Mouse (Mus musculus) liver, postnatal 0 days (tissue): Measurements from ENCODE around the gene 4933409G03Rik. TPM values are rescaled to one million over a fixed set of nuclear protein-coding genes. Genes with fewer than 3 reads are reported as not detected.
"Not testable (repeated sequence)": the region's sequence is repeated elsewhere in the genome, so short reads cannot be mapped to it uniquely, and the experiment has no call there.

Experiments used
- ATAC-seq: fragments of 200-750 bp; cut with Nextera tagmentation; 2 replicates; pipeline ENCODE4 v1.8.0; 2017; ENCODE audit warnings: mild to moderate bottlenecking, moderate library complexity
- DNase-seq: peaks from one replicate; pipeline ENCODE4 v3.0.0-alpha.2; 2016
- H3K27ac ChIP-seq: fragments of 300-500 bp; sonication (generic); 2 replicates; pipeline ENCODE4 v1.5.1; 2014; ENCODE audit warnings: antibody characterized with exemption, moderate library complexity, mild to moderate bottlenecking, low read depth
- H3K27me3 ChIP-seq: fragments of 300-500 bp; sonication (generic); 2 replicates; pipeline ENCODE4 v1.6.1; 2014; ENCODE audit warnings: low read length, control low read depth, mixed read lengths; ENCODE audit not compliant: insufficient read depth
- H3K36me3 ChIP-seq: fragments of 300-500 bp; sonication (generic); replicated peaks from 2 replicates; pipeline ENCODE4 v1.6.1; 2014; ENCODE audit warnings: mild to moderate bottlenecking, control low read depth, low read length, moderate library complexity, mixed read lengths; ENCODE audit not compliant: insufficient read depth
- H3K4me1 ChIP-seq: fragments of 300-500 bp; sonication (generic); 2 replicates; pipeline ENCODE4 v1.6.1; 2014; ENCODE audit warnings: antibody characterized with exemption, mild to moderate bottlenecking, control low read depth; ENCODE audit not compliant: insufficient read depth
- H3K4me2 ChIP-seq: fragments of 300-500 bp; sonication (generic); 2 replicates; pipeline ENCODE4 v1.6.1; 2014; ENCODE audit warnings: low read depth, mild to moderate bottlenecking, low read length, moderate library complexity, mixed read lengths
- H3K4me3 ChIP-seq: fragments of 300-500 bp; sonication (generic); 2 replicates; pipeline ENCODE4 v1.5.1; 2014; ENCODE audit warnings: low read depth, low read length
- H3K9ac ChIP-seq: fragments of 300-500 bp; sonication (generic); replicated peaks from 2 replicates; pipeline ENCODE4 v1.6.1; 2014; ENCODE audit warnings: mild to moderate bottlenecking, moderate library complexity
- H3K9me3 ChIP-seq: fragments of 300-500 bp; sonication (generic); 2 replicates; pipeline ENCODE4 v1.6.1; 2016; ENCODE audit warnings: mild to moderate bottlenecking, control low read depth, low read length, mixed read lengths
- CTCF ChIP-seq: sonication (generic); IDR thresholded peaks from 2 replicates; pipeline ENCODE4 v1.5.1; 2016; ENCODE audit warnings: antibody characterized with exemption, low read depth
- EP300 ChIP-seq: IDR thresholded peaks from 2 replicates; pipeline ENCODE4 v1.6.1; 2016; ENCODE audit warnings: antibody characterized with exemption, low read depth, mild to moderate bottlenecking
- WGBS: fragments of 180-500 bp; shearing (Covaris S2); extraction: QIAGEN DNeasy Blood & Tissue Kit; methylation state at CpG from one replicate; pipeline ENCODE4 v1.1.7; 2014; ENCODE audit not compliant: insufficient replicate concordance; 5-methylcytosine and 5-hydroxymethylcytosine counted together
- polyA plus RNA-seq: library from polyadenylated mRNA; unstranded; fragments of >200 nt; fragmentation: Nextera tagmentation; extraction: Ambion mirVana; gene quantifications from 2 replicates; pipeline ENCODE4 v1.2.1, GENCODE M21; 2015

4933409G03Rik gene
- not detected in 2 replicates for polyA plus RNA-seq

DNA sequence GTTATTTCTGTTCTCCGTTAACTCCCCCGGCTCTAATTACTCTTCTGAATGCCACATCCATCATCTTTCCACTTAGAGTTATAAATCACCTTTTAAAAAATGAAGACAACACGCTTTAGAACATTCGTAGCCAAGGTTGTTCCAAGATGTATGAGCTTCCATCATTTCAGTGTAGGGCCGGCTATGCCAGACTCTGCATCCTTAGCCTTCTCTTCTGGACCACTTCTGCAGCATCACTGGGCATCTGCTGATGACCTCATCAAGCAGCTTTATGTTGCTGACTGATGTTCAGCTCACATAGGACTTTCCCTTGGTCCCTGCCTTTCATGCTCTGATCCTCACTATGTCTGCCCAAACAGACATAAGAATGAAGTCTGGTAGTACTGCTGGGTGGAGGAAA is at the start of gene 4933409G03Rik:
4933409G03Rik (plus strand) TSS at position 301 of the 400 bp plus-strand sequence.
- 72% methylated on average over 5 of the region's 5 CpGs for WGBS
- no peak within 1 kb of the TSS for H3K27ac ChIP-seq
- no peaks in the 10 kb centered on the region for H3K27me3 ChIP-seq
- no peaks in the 10 kb centered on the region for H3K36me3 ChIP-seq
- ATAC-seq (no peak), DNase-seq (no peak)
- H3K4me1 ChIP-seq = no peaks in the 10 kb centered on the region
- no peak within 1 kb of the TSS for H3K4me3 ChIP-seq
- H3K4me2 ChIP-seq = no peak within 1 kb of the TSS
- TF ChIP-seq CTCF (no peak), EP300 (no peak)
- H3K9ac ChIP-seq = no peak within 1 kb of the TSS
- no peaks in the 10 kb centered on the region for H3K9me3 ChIP-seq

DNA sequence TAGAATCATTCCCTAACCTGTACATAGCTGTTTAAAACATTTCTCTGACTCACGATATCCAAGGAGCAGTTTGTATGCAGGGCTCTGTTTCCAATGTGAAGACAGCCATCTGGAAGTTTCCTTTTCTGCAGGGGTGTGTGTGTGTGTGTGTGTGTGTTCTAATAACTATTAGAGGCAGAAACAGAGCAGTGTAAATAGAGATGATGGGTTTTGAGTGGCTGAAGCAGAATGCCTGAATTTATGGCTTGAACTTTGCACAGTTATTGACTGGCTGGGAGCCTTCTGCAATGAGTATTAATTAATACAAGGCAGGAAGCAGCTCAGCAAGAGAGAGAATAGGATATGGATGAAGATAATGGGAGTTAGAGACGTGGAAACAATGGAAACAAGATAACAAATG is 38.0 kb upstream of the 4933409G03Rik start:
- ATAC-seq = no peak
- no peak for TF ChIP-seq EP300
- Histone ChIP-seq H3K4me3 (no peak overlapping the region), H3K9me3 (no peaks in the 10 kb centered on the region), H3K27me3 (no peaks in the 10 kb centered on the region), H3K36me3 (no peaks in the 10 kb centered on the region), H3K4me2 (no peak overlapping the region), H3K27ac (no peak overlapping the region), H3K9ac (no peak overlapping the region), H3K4me1 (no peaks in the 10 kb centered on the region)
- WGBS = 47% methylated on average over 2 of the region's 2 CpGs
- no peak for DNase-seq

DNA sequence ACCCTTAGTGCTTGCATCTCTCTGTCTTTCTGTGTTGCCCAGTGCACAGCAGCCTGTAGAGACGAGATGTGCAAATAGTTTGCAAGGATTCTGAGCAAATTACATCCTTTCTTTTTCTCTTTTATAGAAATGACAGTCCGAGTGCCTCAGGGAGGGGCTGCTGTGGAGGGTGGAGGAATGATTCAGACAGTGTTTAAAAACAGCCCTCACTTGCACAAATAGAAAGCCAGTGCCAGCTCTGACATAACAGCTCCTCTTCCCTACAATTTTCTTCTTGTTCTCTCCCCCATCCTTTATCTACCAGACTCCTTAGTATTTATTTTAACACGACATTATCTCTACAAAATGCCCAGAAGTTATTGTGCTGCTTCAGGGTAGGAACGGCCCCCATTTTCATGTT is 21.4 kb upstream of the 4933409G03Rik start:
- ATAC-seq = no peak

DNA sequence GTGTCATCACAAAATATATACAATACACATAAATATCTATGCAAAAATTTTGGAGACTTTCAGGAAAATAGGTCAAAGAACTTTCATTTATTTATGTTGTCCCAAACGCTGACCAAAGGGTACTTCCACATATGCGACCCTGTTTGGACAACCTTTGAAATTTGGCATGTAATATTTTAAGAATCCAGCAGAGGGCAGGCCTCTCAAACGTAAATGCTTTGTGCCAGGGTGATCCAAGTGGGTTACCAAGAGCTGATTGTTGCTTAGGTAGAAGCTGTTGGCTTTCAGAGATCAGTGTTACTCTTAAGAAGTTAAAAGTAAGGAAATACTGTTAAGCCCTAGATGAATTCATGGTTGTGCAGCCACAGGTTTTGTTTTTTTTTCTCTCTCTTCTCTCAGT is 18.9 kb upstream of the 4933409G03Rik start:
- H3K9ac ChIP-seq = no peak overlapping the region
- H3K4me3 ChIP-seq = no peak overlapping the region
- H3K36me3 ChIP-seq = no peaks in the 10 kb centered on the region
- H3K4me2 ChIP-seq = no peak overlapping the region
- DNase-seq = no peak
- WGBS = 8% methylated on average over 3 of the region's 3 CpGs
- no peak overlapping the region for H3K27ac ChIP-seq
- H3K27me3 ChIP-seq = no peaks in the 10 kb centered on the region
- no peak for ATAC-seq
- H3K4me1 ChIP-seq = no peaks in the 10 kb centered on the region
- peak; percentile 68 for TF ChIP-seq CTCF
- no peak for TF ChIP-seq EP300
- no peaks in the 10 kb centered on the region for H3K9me3 ChIP-seq

More for the DNA sequence above, 21.4 kb upstream of the 4933409G03Rik start:
- Histone ChIP-seq H3K27ac (no peak overlapping the region), H3K9me3 (no peaks in the 10 kb centered on the region), H3K4me1 (no peaks in the 10 kb centered on the region), H3K27me3 (no peaks in the 10 kb centered on the region), H3K4me2 (no peak overlapping the region), H3K36me3 (no peaks in the 10 kb centered on the region), H3K4me3 (no peak overlapping the region), H3K9ac (no peak overlapping the region)
- DNase-seq = no peak
- WGBS = 59% methylated on average over 4 of the region's 4 CpGs
- no peak for TF ChIP-seq CTCF
- TF ChIP-seq EP300 = no peak

DNA sequence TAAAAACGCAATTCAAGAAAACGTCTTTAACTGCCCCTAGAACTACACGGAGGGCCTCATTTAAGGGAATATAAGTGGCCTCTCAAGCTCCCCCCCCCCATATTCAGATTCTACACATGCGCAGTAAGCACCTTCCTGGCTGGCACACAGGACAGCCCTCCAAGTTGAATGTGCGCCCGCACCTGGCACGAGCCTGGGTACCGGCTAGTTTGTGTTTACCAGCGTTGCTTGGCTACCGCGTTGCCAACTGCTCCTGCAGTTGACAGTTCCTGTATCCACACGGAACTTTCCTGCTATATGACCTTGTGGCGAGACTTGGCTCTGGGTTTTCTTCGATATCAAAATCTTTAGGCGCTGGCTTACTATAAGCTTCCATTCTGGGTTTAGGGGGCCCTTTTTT is 13.9 kb upstream of the 4933409G03Rik start:
- no peak for TF ChIP-seq EP300
- TF ChIP-seq CTCF = no peak
- Histone ChIP-seq H3K9ac (no peak overlapping the region), H3K4me3 (no peak overlapping the region), H3K36me3 (no peaks in the 10 kb centered on the region), H3K27ac (no peak overlapping the region), H3K27me3 (no peaks in the 10 kb centered on the region), H3K4me2 (no peak overlapping the region), H3K4me1 (no peaks in the 10 kb centered on the region), H3K9me3 (no peaks in the 10 kb centered on the region)
- WGBS = 84% methylated on average over 15 of the region's 15 CpGs
- ATAC-seq = no peak
- no peak for DNase-seq

DNA sequence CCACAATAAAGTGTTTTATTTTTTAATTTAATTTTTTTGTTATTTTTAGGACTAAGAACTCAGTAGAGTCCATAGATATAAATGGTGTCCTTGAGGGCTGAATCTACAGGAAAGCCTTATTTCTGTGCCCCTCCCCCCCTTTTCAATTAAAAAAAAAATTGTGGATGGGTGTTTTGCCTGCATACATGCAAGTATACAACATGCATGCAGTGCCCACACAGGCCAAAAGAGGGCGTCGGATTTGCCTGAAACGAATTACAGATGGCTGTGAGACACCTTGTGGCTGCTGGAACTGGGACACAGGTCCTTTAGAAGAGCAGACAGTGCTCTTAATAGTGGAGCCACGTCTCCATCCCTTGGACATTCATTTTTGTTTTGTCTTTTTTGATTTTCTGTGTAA is 9.9 kb upstream of the 4933409G03Rik start:
- ATAC-seq = no peak
- Histone ChIP-seq H3K4me3 (no peak overlapping the region), H3K4me1 (no peaks in the 10 kb centered on the region), H3K4me2 (no peak overlapping the region), H3K36me3 (no peaks in the 10 kb centered on the region), H3K9ac (no peak overlapping the region), H3K27ac (no peak overlapping the region), H3K9me3 (no peaks in the 10 kb centered on the region), H3K27me3 (no peaks in the 10 kb centered on the region)
- TF ChIP-seq CTCF (no peak), EP300 (no peak)
- WGBS = 19% methylated on average over 4 of the region's 4 CpGs
- peak; percentile 17 for DNase-seq

DNA sequence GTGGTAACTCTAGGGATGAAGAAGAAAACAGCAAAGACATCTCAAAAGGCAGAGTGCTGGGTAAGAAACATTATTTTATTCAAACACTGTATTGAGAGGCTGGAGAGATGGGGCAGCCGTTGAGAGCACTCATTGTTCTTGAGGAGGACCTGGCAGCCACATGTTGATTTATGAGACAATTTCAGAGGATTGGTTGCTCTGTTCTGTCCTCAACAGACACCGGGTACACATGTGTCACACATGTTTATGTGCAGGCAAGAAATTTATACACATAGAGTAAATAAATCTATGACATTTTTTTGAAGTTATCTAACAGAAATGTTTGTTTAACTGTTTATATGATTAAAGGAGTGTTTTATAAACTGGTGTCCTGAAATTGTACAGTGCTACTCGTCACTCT is 10.6 kb downstream of the 4933409G03Rik start:
- no peak for TF ChIP-seq EP300
- TF ChIP-seq CTCF = no peak
- 50% methylated on average over 3 of the region's 3 CpGs for WGBS
- H3K27ac ChIP-seq = no peak overlapping the region
- no peaks in the 10 kb centered on the region for H3K4me1 ChIP-seq
- ATAC-seq (no peak), DNase-seq (no peak)
- no peaks in the 10 kb centered on the region for H3K9me3 ChIP-seq
- H3K4me2 ChIP-seq = no peak overlapping the region
- no peaks in the 10 kb centered on the region for H3K36me3 ChIP-seq
- H3K4me3 ChIP-seq = no peak overlapping the region
- H3K27me3 ChIP-seq = no peaks in the 10 kb centered on the region
- H3K9ac ChIP-seq = no peak overlapping the region

DNA sequence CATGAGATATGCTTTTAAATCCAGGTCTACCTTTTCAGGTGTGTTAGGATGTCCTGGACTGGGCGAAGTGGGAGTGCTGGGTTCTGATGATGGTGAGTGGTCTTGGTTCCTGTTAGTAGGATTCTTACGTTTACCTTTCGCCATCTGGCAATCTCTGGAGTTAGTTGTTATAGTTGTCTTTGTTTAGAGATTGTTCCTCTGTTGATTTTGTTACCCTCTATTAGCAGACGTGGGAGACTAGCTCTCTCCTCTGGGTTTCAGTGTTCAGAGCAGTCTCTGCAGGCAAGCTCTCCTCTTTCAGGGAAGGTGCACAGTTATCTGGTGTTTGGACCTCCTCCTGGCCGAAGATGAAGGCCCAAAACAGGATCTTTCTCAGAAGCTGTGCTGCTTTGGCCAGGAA is 74.0 kb downstream of the 4933409G03Rik start, which contains the start of gene 4932414N04Rik:
4932414N04Rik (plus strand) TSS at position 301 of the 400 bp plus-strand sequence.
- DNase-seq, H3K9me3 ChIP-seq, H3K36me3 ChIP-seq, ATAC-seq, H3K4me3 ChIP-seq, H3K4me2 ChIP-seq, H3K27me3 ChIP-seq, H3K9ac ChIP-seq, H3K4me1 ChIP-seq, H3K27ac ChIP-seq: not testable (repeated sequence)
- 67% methylated on average over 1 of the region's 5 CpGs for WGBS
